Mouse (Mus musculus) liver, embryonic 14.5 days (tissue): Measurements from ENCODE around the gene Acacb. TPM values are rescaled to one million over a fixed set of nuclear protein-coding genes. Genes with fewer than 3 reads are reported as not detected.

Experiments used
- ATAC-seq: fragments of 200-750 bp; cut with Nextera tagmentation; 2 replicates; pipeline ENCODE4 v1.8.0; 2017; ENCODE audit warnings: moderate number of reproducible peaks, mild to moderate bottlenecking, moderate library complexity; ENCODE audit not compliant: insufficient read depth
- DNase-seq, 3 experiments: peaks; one replicate each; pipeline ENCODE4 v3.0.0-alpha.2; 2012 to 2013; ENCODE audit warnings: low read depth in 3 of 3, low spot score in 3 of 3
- H3K27ac ChIP-seq: fragments of 300-500 bp; sonication (generic); 2 replicates; pipeline ENCODE4 v1.5.1; 2014; ENCODE audit warnings: moderate library complexity, mild to moderate bottlenecking, control low read depth, inconsistent platforms
- H3K27me3 ChIP-seq: fragments of 300-500 bp; sonication (generic); 2 replicates; pipeline ENCODE4 v1.6.1; 2014; ENCODE audit warnings: mild to moderate bottlenecking, low read length, moderate library complexity; ENCODE audit not compliant: control insufficient read depth, insufficient read depth
- H3K36me3 ChIP-seq: fragments of 300-500 bp; sonication (generic); replicated peaks from 2 replicates; pipeline ENCODE4 v1.6.1; 2014; ENCODE audit warnings: low read depth; ENCODE audit not compliant: control insufficient read depth, insufficient read depth
- H3K4me1 ChIP-seq, 2 experiments: fragments of 200-500 bp in 1 of 2; fragments of 300-500 bp in 1 of 2; sonication (generic) in 1 of 2; replicated peaks; 2 replicates each; pipeline ENCODE4 v1.6.1; 2012 to 2014; ENCODE audit warnings: antibody characterized with exemption in 1 of 2, inconsistent platforms in 1 of 2, low read length in 1 of 2; ENCODE audit not compliant: control insufficient read depth in 2 of 2, insufficient read depth in 2 of 2
- H3K4me2 ChIP-seq: fragments of 300-500 bp; sonication (generic); 2 replicates; pipeline ENCODE4 v1.6.1; 2014; ENCODE audit warnings: low read depth, mild to moderate bottlenecking, control low read depth, moderate library complexity
- H3K4me3 ChIP-seq, 2 experiments: fragments of 200-500 bp in 1 of 2; fragments of 300-500 bp in 1 of 2; sonication (generic) in 1 of 2; 2 replicates each; pipeline ENCODE4 v1.5.1; 2012 to 2014; ENCODE audit warnings: low read depth in 2 of 2, low read length in 2 of 2, mild to moderate bottlenecking in 2 of 2, control low read depth in 1 of 2, inconsistent platforms in 1 of 2, moderate library complexity in 1 of 2; ENCODE audit not compliant: insufficient read depth in 1 of 2
- H3K9ac ChIP-seq: fragments of 300-500 bp; sonication (generic); replicated peaks from 2 replicates; pipeline ENCODE4 v1.6.1; 2014; ENCODE audit warnings: mild to moderate bottlenecking, control low read depth, moderate library complexity
- H3K9me3 ChIP-seq: fragments of 300-500 bp; sonication (generic); 2 replicates; pipeline ENCODE4 v1.6.1; 2016; ENCODE audit warnings: low read length, mixed read lengths; ENCODE audit not compliant: control insufficient read depth
- CTCF ChIP-seq: IDR thresholded peaks from 2 replicates; pipeline ENCODE4 v1.5.1; 2016; ENCODE audit warnings: antibody characterized with exemption, low read depth, control low read depth
- EP300 ChIP-seq: IDR thresholded peaks from 2 replicates; pipeline ENCODE4 v1.6.1; 2016; ENCODE audit warnings: antibody characterized with exemption, low read depth
- WGBS: fragments of 180-500 bp; shearing (Covaris S2); extraction: QIAGEN DNeasy Blood & Tissue Kit; methylation state at CpG from one replicate; pipeline ENCODE4 v1.1.7; 2014; ENCODE audit not compliant: insufficient replicate concordance; 5-methylcytosine and 5-hydroxymethylcytosine counted together
- polyA plus RNA-seq, 2 experiments: library from polyadenylated mRNA; depleted of rRNA in 1 of 2; stranded (reverse) in 1 of 2; unstranded in 1 of 2; fragments of >200 nt; fragmentation: Nextera tagmentation in 1 of 2; extraction: Ambion mirVana in 1 of 2; gene quantifications; 2 replicates each; pipeline versions ENCODE4 v1.2.1 to v1.2.3; 2012 to 2014

Gene Acacb
- polyA plus RNA-seq, 2 experiments: 0.22 to 0.44 TPM

DNA sequence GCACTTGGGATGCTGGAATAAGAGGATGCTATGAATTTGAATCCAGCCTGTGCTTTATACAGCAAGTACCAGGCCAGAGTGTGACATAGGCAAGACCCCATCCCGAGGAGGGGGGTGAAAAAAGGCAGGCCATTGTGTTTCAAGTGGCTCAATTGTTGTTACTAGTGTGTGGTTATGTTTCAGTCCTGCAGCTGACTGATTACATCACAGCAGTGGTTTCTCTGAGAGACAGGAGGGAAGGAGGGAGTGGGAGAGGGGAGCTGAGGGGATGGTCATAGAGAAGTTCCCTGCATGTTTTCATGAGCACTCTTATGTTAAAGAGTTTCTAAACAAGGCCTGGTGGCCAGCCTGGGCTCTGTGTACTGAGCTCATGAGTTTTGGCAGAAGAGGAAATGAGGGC lies 43.5 kb upstream of the Acacb start:
- no peak for DNase-seq
- H3K9me3 ChIP-seq: no peaks in the 10 kb centered on the region
- ATAC-seq: no peak
- no peak overlapping the region for H3K27ac ChIP-seq
- no peaks in the 10 kb centered on the region for H3K36me3 ChIP-seq
- no peak overlapping the region for H3K4me3 ChIP-seq
- TF ChIP-seq EP300 (no peak), CTCF (no peak)
- no peak overlapping the region for H3K9ac ChIP-seq
- H3K4me2 ChIP-seq: no peak overlapping the region
- 25% methylated on average over 1 of the region's 1 CpGs for WGBS
- no peaks in the 10 kb centered on the region; the same call in 1 of the 2 replicates for H3K27me3 ChIP-seq
- peaks cover 0 to 9% of the 10 kb centered on the region in 2 experiments; a peak in 3 of 4 replicates for H3K4me1 ChIP-seq

DNA sequence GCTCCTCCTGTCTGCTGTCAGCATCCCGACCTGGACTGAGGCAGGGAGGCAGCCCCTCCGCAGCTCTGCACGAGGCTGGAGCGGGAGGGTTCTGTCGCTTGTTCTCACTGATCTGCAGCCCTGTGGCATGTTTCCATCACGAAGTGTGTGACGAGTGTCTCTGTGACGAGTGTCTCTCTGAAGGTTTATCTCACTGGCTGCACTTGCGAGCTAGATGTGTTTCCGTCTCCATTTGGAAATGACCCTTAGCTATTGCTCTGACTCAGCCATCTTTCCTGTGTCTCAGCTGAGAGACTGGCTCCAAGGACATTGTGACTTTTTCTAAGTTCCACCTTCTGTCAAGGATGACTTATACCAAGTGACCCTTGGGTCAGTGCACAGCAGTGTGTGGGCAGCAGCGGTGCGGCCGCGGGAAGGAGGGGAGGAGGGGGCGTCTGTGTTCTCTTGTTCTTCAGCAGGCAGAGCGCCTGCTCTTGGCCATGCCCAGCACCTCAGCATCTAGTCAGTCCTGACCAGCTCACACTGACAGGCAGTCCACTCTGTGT lies 39.9 kb upstream of the Acacb start:
- no peak for ATAC-seq
- Histone ChIP-seq H3K4me3 (no peak overlapping the region), H3K27me3 (no peaks in the 10 kb centered on the region), H3K9ac (no peak overlapping the region), H3K36me3 (no peaks in the 10 kb centered on the region; the same call in 1 of the 2 replicates), H3K4me2 (no peak overlapping the region), H3K4me1 (no peaks in the 10 kb centered on the region), H3K9me3 (no peaks in the 10 kb centered on the region), H3K27ac (no peak overlapping the region)
- 71% methylated on average over 13 of the region's 16 CpGs for WGBS
- no peak for TF ChIP-seq CTCF
- no peak for TF ChIP-seq EP300
- DNase-seq: no peak

DNA sequence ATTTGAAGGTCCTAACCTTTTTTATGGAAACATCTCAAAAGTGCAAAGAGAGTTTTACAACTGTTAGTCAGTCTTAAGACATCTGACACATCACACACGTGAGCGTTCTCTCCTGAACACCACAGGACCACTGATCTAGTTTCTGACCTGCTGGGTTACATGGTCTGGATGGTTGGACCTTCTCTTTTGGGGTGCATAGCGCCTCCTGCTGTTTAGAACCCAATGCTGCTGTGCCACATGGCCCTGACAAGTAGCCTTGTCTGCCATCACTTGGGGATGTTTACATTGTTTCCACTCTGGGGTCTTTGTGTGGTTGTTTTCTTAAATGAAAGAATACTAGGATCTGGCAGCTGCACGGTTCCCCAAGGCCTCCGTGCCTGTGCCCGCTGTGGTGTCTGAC lies 33.0 kb upstream of the Acacb start:
- Histone ChIP-seq H3K9ac (no peak overlapping the region), H3K36me3 (no peaks in the 10 kb centered on the region; the same call in 1 of the 2 replicates), H3K4me2 (no peak overlapping the region), H3K27ac (no peak overlapping the region), H3K4me1 (no peaks in the 10 kb centered on the region), H3K27me3 (no peaks in the 10 kb centered on the region), H3K4me3 (no peak overlapping the region), H3K9me3 (no peaks in the 10 kb centered on the region)
- DNase-seq (no peak), ATAC-seq (no peak)
- TF ChIP-seq EP300 (no peak), CTCF (peak; percentile 53)
- 80% methylated on average over 6 of the region's 6 CpGs for WGBS

DNA sequence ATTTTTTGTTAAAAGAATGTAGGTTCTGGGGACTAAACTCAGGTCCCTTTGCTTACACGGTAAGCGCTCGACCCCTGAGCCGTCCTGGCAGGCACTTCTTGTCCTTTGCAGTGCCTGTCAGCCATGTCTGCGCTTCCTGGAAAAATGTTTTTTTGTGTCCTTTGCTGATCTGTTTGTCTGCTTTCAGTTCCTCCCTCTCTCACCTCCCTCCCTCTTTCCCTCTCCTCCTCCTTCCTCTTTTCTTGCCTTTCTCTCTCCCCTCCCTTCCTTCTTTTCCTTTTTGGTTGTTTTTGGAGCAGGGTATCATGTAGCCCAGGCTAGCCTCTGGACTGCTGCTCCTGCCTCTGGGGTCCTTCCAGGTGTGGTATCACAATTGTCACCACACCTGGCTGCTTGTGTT lies 31.3 kb upstream of the Acacb start:
- WGBS: 64% methylated on average over 5 of the region's 5 CpGs
- DNase-seq: no peak

DNA sequence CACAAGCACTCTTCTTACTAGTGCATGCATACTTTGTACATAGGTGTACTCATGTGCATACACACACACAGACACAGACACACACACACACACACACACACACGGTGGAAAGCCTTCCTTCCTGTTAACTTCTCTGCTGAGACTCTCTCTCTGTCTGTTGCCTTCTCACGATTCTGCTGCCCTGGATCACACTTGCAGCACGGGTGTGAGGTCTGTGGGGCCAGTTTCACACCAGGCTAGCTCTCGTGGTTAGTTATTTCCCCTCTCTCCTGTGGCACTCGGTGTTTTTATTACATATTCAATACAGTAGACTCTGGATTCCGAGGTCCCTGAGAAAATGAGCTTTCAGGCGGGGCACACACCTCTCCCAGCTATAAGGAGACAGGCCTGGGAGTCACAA lies 29.7 kb upstream of the Acacb start:
- TF ChIP-seq CTCF (no peak), EP300 (no peak)
- no peak for ATAC-seq
- 42% methylated on average over 7 of the region's 7 CpGs for WGBS

More for the DNA sequence above, 31.3 kb upstream of the Acacb start:
- TF ChIP-seq CTCF: no peak
- no peak for TF ChIP-seq EP300
- H3K27me3 ChIP-seq: no peaks in the 10 kb centered on the region
- no peak for ATAC-seq
- no peak overlapping the region for H3K9ac ChIP-seq
- no peaks in the 10 kb centered on the region for H3K4me1 ChIP-seq
- H3K9me3 ChIP-seq: no peaks in the 10 kb centered on the region
- no peak overlapping the region for H3K4me2 ChIP-seq
- H3K36me3 ChIP-seq: no peaks in the 10 kb centered on the region; the same call in 1 of the 2 replicates
- H3K27ac ChIP-seq: no peak overlapping the region
- H3K4me3 ChIP-seq: no peak overlapping the region

More for the DNA sequence above, 29.7 kb upstream of the Acacb start:
- H3K27me3 ChIP-seq: no peaks in the 10 kb centered on the region
- no peaks in the 10 kb centered on the region for H3K9me3 ChIP-seq
- DNase-seq: no peak
- H3K4me3 ChIP-seq: no peak overlapping the region
- no peak overlapping the region for H3K9ac ChIP-seq
- H3K27ac ChIP-seq: no peak overlapping the region
- no peaks in the 10 kb centered on the region for H3K4me1 ChIP-seq
- H3K36me3 ChIP-seq: no peaks in the 10 kb centered on the region
- H3K4me2 ChIP-seq: no peak overlapping the region
